Mouse (Mus musculus) left cerebral cortex, postnatal 10 days (tissue): ENCODE results near the gene Cryba2. TPM values are rescaled to one million over a fixed set of nuclear protein-coding genes. Genes with fewer than 3 reads are reported as not detected.

Source experiments
- DNase-seq, 2 experiments: peaks; one replicate each; pipeline ENCODE4 v3.0.0; 2021 to 2022; ENCODE audit warnings: low spot score in 2 of 2, mixed read lengths in 1 of 2; ENCODE audit errors: extremely low spot score in 1 of 2
- intact Hi-C: fragments of 180-260 bp; cut with DNase I; formaldehyde crosslinking; loops from one replicate; pipeline ENCODE4 v1.15.1; 2025
- microRNA-seq: library from miRNA; unstranded; fragments of <30 nt; microRNA quantifications from one replicate; pipeline ENCODE4 v1.2.0, GENCODE M21; 2022
- total RNA-seq, 2 experiments: library from RNA; stranded (reverse); gene quantifications; 2 replicates each; pipeline ENCODE4 v1.2.3; 2021

The Cryba2 gene
- total RNA-seq, 2 experiments from 2014 or later, result not detected

DNA sequence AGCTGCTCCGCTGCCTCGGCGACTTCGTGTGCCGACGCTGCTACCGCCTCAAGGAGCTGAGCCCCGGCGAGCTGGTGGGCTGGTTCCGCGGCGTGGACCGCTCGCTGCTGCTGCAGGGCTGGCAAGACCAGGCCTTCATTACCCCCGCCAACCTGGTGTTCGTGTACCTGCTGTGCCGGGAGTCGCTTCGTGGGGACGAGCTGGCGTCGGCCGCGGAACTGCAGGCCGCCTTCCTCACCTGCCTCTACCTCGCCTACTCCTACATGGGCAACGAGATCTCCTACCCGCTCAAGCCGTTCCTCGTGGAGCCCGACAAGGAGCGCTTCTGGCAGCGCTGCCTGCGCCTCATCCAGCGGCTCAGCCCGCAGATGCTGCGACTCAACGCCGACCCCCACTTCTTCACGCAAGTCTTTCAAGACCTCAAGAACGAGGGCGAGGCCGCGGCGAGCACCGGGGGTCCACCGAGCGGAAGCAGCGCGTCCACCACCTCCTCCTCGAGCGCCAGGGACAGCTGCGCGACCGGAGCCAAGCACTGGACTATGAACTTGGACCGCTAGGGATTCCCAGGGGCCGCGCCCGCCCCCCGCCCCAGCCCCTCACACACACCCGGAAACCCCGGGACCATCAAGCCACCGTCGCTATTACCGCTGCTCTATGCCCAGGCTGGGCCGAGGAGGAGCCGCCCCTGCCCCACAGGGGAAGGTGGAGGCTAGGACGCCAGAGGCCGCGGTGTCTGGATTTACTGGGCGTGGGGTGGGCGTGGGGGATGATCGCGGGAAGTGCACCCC, 37.1 kb downstream of the Cryba2 start:
- intact Hi-C loops, result loop anchor here (2.0 kb wide), 2 partner anchors 39 to 47 kb away; no protein-coding TSS in a partner anchor

DNA sequence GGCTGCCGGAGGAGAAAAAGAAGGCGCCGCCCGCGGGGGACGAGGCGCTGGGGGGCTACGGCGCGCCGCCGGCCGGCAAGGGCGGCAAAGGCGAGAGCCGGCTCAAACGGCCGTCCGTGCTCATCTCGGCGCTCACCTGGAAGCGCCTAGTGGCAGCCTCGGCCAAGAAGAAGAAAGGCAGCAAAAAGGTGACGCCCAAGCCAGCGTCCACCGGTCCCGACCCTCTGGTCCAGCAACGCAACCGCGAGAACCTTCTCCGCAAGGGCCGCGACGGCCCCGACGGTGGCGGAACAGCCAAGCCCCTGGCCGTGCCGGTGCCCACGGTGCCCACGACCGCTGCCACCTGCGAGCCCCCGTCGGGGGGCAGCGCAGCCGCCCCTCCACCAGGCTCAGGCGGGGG, 37.8 kb downstream of the Cryba2 start:
- intact Hi-C loops, result no loop called here
- DNase-seq, result peak in 1 of 2 experiments; percentile 43

More for the DNA sequence above, 37.1 kb downstream of the Cryba2 start:
- DNase-seq, result peak in 1 of 2 experiments; percentile 52

DNA sequence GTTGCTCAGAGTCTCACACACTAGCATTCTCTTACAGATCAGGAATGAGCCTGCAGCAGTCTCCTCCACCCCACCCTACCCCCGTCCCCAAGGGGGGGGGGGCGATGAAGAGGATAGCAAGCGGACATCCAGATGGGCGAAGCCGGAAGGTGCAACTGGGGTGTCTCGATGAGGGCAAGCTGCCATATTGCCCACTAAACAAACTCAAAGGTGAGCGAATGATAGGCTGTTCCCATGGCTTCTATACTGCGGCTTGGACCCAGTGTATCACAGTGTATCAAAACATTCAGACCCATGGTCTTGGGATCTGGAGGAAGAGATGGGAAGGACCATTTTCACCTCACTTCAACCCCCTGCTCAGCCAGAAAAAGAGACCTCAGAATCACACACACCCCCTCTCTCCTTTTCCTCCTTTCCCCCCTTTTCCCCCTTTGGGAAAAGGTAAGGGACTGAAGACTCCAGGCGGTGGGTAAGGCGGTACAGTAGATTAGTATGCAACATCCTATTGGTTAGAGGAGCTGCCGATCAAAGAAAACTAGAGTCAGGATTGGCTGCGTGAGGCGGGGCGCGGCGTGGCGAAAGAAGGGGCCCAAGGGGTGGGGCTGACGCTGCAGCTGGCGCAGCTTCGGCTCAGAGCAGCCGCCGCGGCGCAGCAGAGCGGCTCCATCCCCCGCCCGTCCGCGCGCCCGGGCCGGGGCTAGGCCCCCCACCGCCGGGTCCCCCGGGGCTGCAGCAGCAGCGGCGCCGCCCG, 38.5 kb downstream of the Cryba2 start, which contains the start of gene Cdk5r2:
TSS of gene Cdk5r2 (plus strand) at position 629 of the 751 bp plus-strand sequence.
- intact Hi-C loops, result no loop called here
- peak; percentile 93 to 98 for DNase-seq

DNA sequence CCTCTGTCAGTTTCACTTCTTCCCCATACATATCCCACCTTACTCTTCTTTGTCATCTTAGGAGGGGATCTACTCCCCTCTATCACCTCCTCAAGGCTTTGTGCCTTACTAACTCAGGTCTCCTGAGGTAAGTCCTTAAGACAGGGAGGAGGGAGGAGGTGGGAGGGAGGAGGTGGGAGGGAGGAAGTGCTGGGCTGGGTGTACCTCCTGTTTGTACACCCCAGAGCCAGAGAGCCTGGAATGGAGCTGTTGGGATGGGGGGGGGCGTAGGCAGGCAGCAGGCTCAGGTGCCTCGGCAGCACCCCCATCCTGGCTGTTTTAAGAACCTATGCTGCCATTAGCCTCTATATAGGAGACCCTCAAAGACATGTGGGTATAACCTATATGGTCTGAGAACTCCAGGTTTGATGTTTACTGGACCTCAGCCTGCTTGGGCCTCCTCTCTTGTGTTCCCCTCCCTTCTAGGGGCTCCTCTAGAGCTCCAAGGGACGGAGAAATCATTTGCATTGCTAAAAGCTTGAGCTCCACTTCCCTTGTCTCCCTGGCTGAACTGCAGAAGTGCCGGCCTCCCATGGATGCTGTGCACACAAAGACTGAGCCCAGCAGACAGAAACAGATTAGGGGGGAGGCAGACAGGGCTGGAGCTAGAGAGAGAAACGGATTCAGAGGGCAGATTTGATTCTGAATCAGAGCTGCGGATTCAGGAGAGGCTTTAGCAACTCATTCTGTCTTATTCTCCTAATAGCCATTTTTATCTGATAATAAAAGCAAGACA, 41.8 kb downstream of the Cryba2 start:
- peak in 1 of 2 experiments; percentile 32 for DNase-seq
- intact Hi-C loops, result no loop called here

DNA sequence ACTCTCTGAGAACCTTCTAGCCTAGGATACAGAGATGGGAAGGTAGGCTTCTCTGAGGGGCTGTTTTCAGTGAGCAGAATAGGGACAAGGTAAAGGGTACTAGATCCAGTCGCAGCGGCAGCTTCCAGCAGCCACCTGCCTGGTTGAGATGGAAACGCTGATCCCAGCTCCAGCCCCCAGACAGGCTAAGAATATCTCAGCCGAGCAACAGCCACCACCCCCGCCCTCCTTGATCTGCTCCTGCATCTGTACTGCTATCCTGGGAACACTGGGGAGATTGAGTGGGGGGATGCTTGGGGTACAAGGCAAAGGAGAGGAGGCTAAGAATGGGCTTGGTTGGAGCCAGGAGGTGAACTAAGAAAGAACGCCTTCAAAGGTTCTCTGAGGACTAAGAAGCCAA, 42.7 kb downstream of the Cryba2 start:
- DNase-seq, result peak; percentile 68 to 70
- intact Hi-C loops, result no loop called here

DNA sequence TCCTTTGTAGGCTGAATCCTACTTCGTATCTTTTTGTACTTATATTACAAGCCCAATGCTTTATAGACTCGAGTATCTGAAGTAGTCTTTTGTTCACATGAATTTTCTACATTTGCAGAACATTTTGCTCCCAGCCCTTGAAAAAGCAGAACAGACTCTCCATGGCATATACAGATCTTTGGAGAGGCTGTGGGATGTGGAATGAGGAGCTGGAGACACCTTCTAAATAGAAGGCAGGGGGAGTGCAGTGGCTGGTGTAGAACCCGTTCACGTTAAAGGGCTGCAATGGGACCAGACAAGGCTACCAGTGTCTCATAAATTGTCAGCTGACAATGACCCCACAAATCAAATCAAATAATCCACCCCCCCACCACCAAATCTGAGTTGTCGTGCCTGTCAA, 44.0 kb downstream of the Cryba2 start:
- DNase-seq, result no peak
- intact Hi-C loops, result no loop called here

DNA sequence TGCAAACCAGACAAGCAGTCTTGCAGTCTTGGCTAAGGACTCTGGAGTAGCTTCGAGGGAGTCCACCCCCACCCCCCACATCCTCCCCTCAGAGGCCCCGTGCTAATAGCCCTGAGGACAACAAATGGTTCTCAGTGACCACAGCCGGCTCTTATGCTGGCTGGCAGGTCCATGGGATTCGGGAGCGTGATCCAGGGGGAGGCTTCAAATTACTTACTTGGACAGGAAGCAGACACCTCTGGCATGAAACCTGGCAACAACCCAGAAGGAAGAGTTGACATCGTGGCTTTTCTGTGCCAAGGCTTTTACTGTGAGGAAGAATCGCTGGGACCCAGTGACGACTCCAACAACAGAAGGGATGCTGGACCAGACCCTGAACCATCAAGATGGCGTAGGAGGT, 46.6 kb downstream of the Cryba2 start:
- intact Hi-C loops, result no loop called here
- no peak for DNase-seq

DNA sequence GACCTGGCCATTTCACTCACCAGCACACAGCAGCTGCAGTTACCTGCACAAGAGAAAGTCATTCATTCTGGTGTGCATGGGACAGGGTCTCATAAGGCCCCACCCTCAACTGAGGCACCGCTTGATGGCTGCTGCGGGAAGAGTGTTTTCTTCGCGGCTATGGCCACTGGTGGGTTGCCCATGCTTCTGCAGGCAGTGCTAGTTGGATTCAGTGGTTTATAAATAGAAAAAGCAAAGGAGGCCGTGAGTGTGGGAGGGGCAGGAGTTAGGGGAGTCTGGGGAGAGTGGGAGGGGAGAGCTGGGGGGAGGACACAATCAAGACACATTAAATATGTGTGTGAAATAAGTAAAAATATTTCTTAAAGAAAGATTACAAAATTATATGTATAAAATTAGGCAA, 49.9 kb downstream of the Cryba2 start:
- no peak for DNase-seq
- intact Hi-C loops, result no loop called here

Small RNA genes within 50 kb of the gene (microRNA-seq; reads per million reads assigned to microRNA genes)
- gene Mir375, result 103 reads per million, percentile 56 among the genes with 10 or more reads in this experiment

Other genes starting within 250 kb of the Cryba2 start
- 10 to 100 TPM; 21.3 to 28.2 TPM for gene Ttll4, start 231.4 kb downstream of the Cryba2 start, total RNA-seq
- 1 to 10 TPM in 1 of 2 experiments, under 1 TPM in 1; 0.75 to 1.3 TPM for gene Cyp27a1, start 179.6 kb downstream of the Cryba2 start, total RNA-seq
- not detected for gene Prkag3, start 143.9 kb downstream of the Cryba2 start, total RNA-seq
- 1 to 10 TPM; 1.2 to 1.7 TPM for gene Wnt6, start 121.3 kb downstream of the Cryba2 start, total RNA-seq
- 1 to 10 TPM in 1 of 2 experiments, under 1 TPM in 1; 0.87 to 1.1 TPM for gene Wnt10a, start 101.6 kb downstream of the Cryba2 start, total RNA-seq
- gene Cdk5r2, start 38.2 kb downstream of the Cryba2 start, total RNA-seq, result 100 to 1,000 TPM; 474 to 481 TPM
- not detected for gene Fev, start 7.7 kb downstream of the Cryba2 start, total RNA-seq
- gene Cfap65, start 42.5 kb upstream of the Cryba2 start, total RNA-seq, result 1 to 10 TPM; 1.6 to 2.1 TPM
- gene Ihh, start 58.5 kb upstream of the Cryba2 start, total RNA-seq, result under 1 TPM; 0.45 to 0.47 TPM
- gene Nhej1, start 232.1 kb upstream of the Cryba2 start, total RNA-seq, result 1 to 10 TPM; 1.9 to 2.7 TPM
- gene Slc23a3, start 240.7 kb upstream of the Cryba2 start, total RNA-seq, result under 1 TPM in 1 of 2 experiments, not detected in 1; 0.21 TPM
- gene Cnppd1, start 249.6 kb upstream of the Cryba2 start, total RNA-seq, result 10 to 100 TPM; 31.7 to 33.4 TPM
- gene Retreg2, start 249.6 kb upstream of the Cryba2 start, total RNA-seq, result 100 to 1,000 TPM; 151 to 153 TPM